Mouse (Mus musculus) forebrain, embryonic 11.5 days (tissue): ENCODE data around the gene Scgb2a2. TPM values are rescaled to one million over a fixed set of nuclear protein-coding genes. Genes with fewer than 3 reads are reported as not detected.
"Not testable (repeated sequence)": the region's sequence is repeated elsewhere in the genome, so short reads cannot be mapped to it uniquely, and the experiment has no call there.

Source experiments
- ATAC-seq: fragments of 200-750 bp; cut with Nextera tagmentation; replicated peaks from 2 replicates; pipeline ENCODE4 v1.8.0; 2017; ENCODE audit warnings: moderate TSS enrichment; ENCODE audit not compliant: low FRiP score
- DNase-seq: peaks from one replicate; pipeline ENCODE4 v3.0.0-alpha.2; 2017; ENCODE audit warnings: low spot score
- H3K27ac ChIP-seq: fragments of 300-500 bp; sonication (generic); 2 replicates; pipeline ENCODE4 v1.5.1; 2014; ENCODE audit warnings: low read depth, low read length
- H3K27me3 ChIP-seq: fragments of 300-500 bp; sonication (generic); 2 replicates; pipeline ENCODE4 v1.6.1; 2014; ENCODE audit warnings: mild to moderate bottlenecking, low read length, mixed read lengths; ENCODE audit not compliant: control insufficient read depth, insufficient read depth
- H3K36me3 ChIP-seq: fragments of 300-500 bp; sonication (generic); 2 replicates; pipeline ENCODE4 v1.6.1; 2014; ENCODE audit warnings: mild to moderate bottlenecking, low read length, moderate library complexity, mixed read lengths; ENCODE audit not compliant: control insufficient read depth, insufficient read depth
- H3K4me1 ChIP-seq: fragments of 300-500 bp; sonication (generic); replicated peaks from 2 replicates; pipeline ENCODE4 v1.6.1; 2014; ENCODE audit warnings: low read length, mixed read lengths; ENCODE audit not compliant: control insufficient read depth, insufficient read depth
- H3K4me2 ChIP-seq: fragments of 300-500 bp; sonication (generic); 2 replicates; pipeline ENCODE4 v1.6.1; 2014; ENCODE audit warnings: low read depth, mild to moderate bottlenecking, low read length, moderate library complexity, mixed read lengths; ENCODE audit not compliant: severe bottlenecking
- H3K4me3 ChIP-seq: fragments of 300-500 bp; sonication (generic); 2 replicates; pipeline ENCODE4 v1.5.1; 2014; ENCODE audit warnings: low read depth, low read length
- H3K9ac ChIP-seq: fragments of 300-500 bp; sonication (generic); 2 replicates; pipeline ENCODE4 v1.6.1; 2014; ENCODE audit warnings: low read length
- H3K9me3 ChIP-seq: fragments of 300-500 bp; sonication (generic); 2 replicates; pipeline ENCODE4 v1.6.1; 2016; ENCODE audit warnings: low read length, mixed read lengths; ENCODE audit not compliant: control insufficient read depth
- WGBS: fragments of 180-500 bp; shearing (Covaris S2); extraction: QIAGEN DNeasy Blood & Tissue Kit; methylation state at CpG from one replicate; pipeline ENCODE4 v1.1.7; 2014; 5-methylcytosine and 5-hydroxymethylcytosine counted together
- polyA plus RNA-seq: library from polyadenylated mRNA; unstranded; fragments of >200 nt; fragmentation: Nextera tagmentation; extraction: Ambion mirVana; gene quantifications from 2 replicates; pipeline ENCODE4 v1.2.1, GENCODE M21; 2014

Gene Scgb2a2
- polyA plus RNA-seq, result not detected in 2 replicates

GRCm38 (mm10) chr19:9847262-9847661 is at the start of gene Scgb2a2:
TSS of gene Scgb2a2 (plus strand) at chr19:9847562.
- Histone ChIP-seq H3K4me1 (no peaks in the 10 kb centered on the region), H3K27me3 (no peaks in the 10 kb centered on the region), H3K9ac (no peak within 1 kb of the TSS), H3K9me3 (no peaks in the 10 kb centered on the region), H3K36me3 (no peaks in the 10 kb centered on the region), H3K4me3 (no peak within 1 kb of the TSS), H3K4me2 (no peak within 1 kb of the TSS), H3K27ac (no peak within 1 kb of the TSS)
- 88% methylated on average over 2 of the region's 2 CpGs for WGBS
- DNase-seq (no peak), ATAC-seq (no peak)

- WGBS, result 11% methylated on average over 18 of the region's 21 CpGs
- H3K4me2 ChIP-seq, result peak overlapping the region; percentile 33; the same call in 1 of the 2 replicates
- not testable (repeated sequence) for H3K4me1 ChIP-seq
Measured at GRCm38 (mm10) chr19:9836581-9837340, 10.6 kb upstream of the Scgb2a2 start.

GRCm38 (mm10) chr19:9837341-9837715 is 10.0 kb upstream of the Scgb2a2 start:
- no peak overlapping the region for H3K27ac ChIP-seq
- DNase-seq (no peak), ATAC-seq (peak; percentile 70)
- no peak overlapping the region for H3K4me2 ChIP-seq
- H3K27me3 ChIP-seq, result no peaks in the 10 kb centered on the region
- H3K4me1 ChIP-seq, result no peaks in the 10 kb centered on the region
- H3K36me3 ChIP-seq, result no peaks in the 10 kb centered on the region
- H3K4me3 ChIP-seq, result no peak overlapping the region
- no peak overlapping the region for H3K9ac ChIP-seq
- WGBS, result 65% methylated on average over 2 of the region's 2 CpGs
- H3K9me3 ChIP-seq, result no peaks in the 10 kb centered on the region

More at GRCm38 (mm10) chr19:9836581-9837340, 10.6 kb upstream of the Scgb2a2 start:
- peak; percentile 93 for ATAC-seq
- H3K9me3 ChIP-seq, H3K27ac ChIP-seq, H3K36me3 ChIP-seq, H3K9ac ChIP-seq, H3K27me3 ChIP-seq, DNase-seq: not testable (repeated sequence)
- H3K4me3 ChIP-seq, result peak overlapping the region; percentile 14; the same call in 1 of the 2 replicates

GRCm38 (mm10) chr19:9849368-9850075 is 2.2 kb downstream of the Scgb2a2 start:
- not testable (repeated sequence) for H3K4me1 ChIP-seq, H3K27me3 ChIP-seq, DNase-seq, H3K27ac ChIP-seq, H3K36me3 ChIP-seq, H3K4me2 ChIP-seq, ATAC-seq, H3K9ac ChIP-seq, H3K4me3 ChIP-seq, H3K9me3 ChIP-seq
- 62% methylated on average over 3 of the region's 3 CpGs for WGBS

GRCm38 (mm10) chr19:9860821-9861220 is 13.5 kb downstream of the Scgb2a2 start:
- WGBS, result 77% methylated on average over 2 of the region's 3 CpGs
- not testable (repeated sequence) for H3K27me3 ChIP-seq, ATAC-seq, H3K4me3 ChIP-seq, DNase-seq, H3K4me1 ChIP-seq, H3K9me3 ChIP-seq, H3K4me2 ChIP-seq, H3K27ac ChIP-seq, H3K9ac ChIP-seq, H3K36me3 ChIP-seq

GRCm38 (mm10) chr19:9864856-9865255 is 17.5 kb downstream of the Scgb2a2 start:
- WGBS, result 87% methylated on average over 1 of the region's 1 CpGs
- Histone ChIP-seq H3K27ac (no peak overlapping the region), H3K9me3 (no peaks in the 10 kb centered on the region), H3K4me1 (no peaks in the 10 kb centered on the region), H3K27me3 (no peaks in the 10 kb centered on the region), H3K36me3 (no peaks in the 10 kb centered on the region), H3K9ac (no peak overlapping the region), H3K4me2 (no peak overlapping the region), H3K4me3 (no peak overlapping the region)
- ATAC-seq (no peak), DNase-seq (no peak)

GRCm38 (mm10) chr19:9865466-9865865 is 18.1 kb downstream of the Scgb2a2 start:
- Histone ChIP-seq H3K9me3 (no peaks in the 10 kb centered on the region), H3K9ac (no peak overlapping the region), H3K27ac (no peak overlapping the region), H3K27me3 (no peaks in the 10 kb centered on the region), H3K4me3 (no peak overlapping the region), H3K36me3 (no peaks in the 10 kb centered on the region), H3K4me2 (no peak overlapping the region), H3K4me1 (no peaks in the 10 kb centered on the region)
- ATAC-seq (no peak), DNase-seq (no peak)

- no peak overlapping the region for H3K4me2 ChIP-seq
- peaks cover 49% of the 10 kb centered on the region for H3K36me3 ChIP-seq
- no peak overlapping the region for H3K9ac ChIP-seq
- no peak overlapping the region for H3K4me3 ChIP-seq
- H3K4me1 ChIP-seq, result no peaks in the 10 kb centered on the region
- 95% methylated on average over 20 of the region's 20 CpGs for WGBS
- DNase-seq, result no peak
- ATAC-seq, result no peak
- H3K9me3 ChIP-seq, result no peaks in the 10 kb centered on the region
- no peak overlapping the region for H3K27ac ChIP-seq
- no peaks in the 10 kb centered on the region for H3K27me3 ChIP-seq
Measured at GRCm38 (mm10) chr19:9878186-9878835, 30.9 kb downstream of the Scgb2a2 start.
